Comparison of ENCODE assay signal across 8 mouse cellular contexts in genomic region chr11:97804841-97805661, GRCm38 (mm10). TPM values are rescaled to one million over a fixed set of nuclear protein-coding genes. Genes with fewer than 3 reads are reported as not detected.
DNase-seq lines count a peak whose midpoint lies in the region; ATAC-seq lines count a peak whose summit lies in the region.

No protein-coding gene starts in this region.

- H3K4me1 ChIP-seq in lung, embryonic 15.5 days, result peaks cover 89% of the 10 kb centered on the region
- peaks cover 74% of the 10 kb centered on the region for H3K4me1 ChIP-seq in embryonic facial prominence, embryonic 14.5 days (ENCODE audit: control insufficient read depth, insufficient read depth, low read length)
- peaks cover 87% of the 10 kb centered on the region for H3K4me1 ChIP-seq in intestine, embryonic 14.5 days (replicated peaks; ENCODE audit: control insufficient read depth, insufficient read depth, low read length)
- H3K4me1 ChIP-seq in midbrain, embryonic 12.5 days, result peaks cover 76% of the 10 kb centered on the region

- no peak overlapping the region; the same call in 1 of the 2 replicates for H3K9ac ChIP-seq in lung, embryonic 15.5 days
- peak overlapping the region; percentile 45 for H3K9ac ChIP-seq in embryonic facial prominence, embryonic 14.5 days (ENCODE audit: low read depth, low read length)
- 0 out of 2 replicates have a peak overlapping the region, but pooled peaks have one; percentile 6 for H3K9ac ChIP-seq in intestine, embryonic 14.5 days (ENCODE audit: low read length)
- peak overlapping the region; percentile 7; the same call in 1 of the 2 replicates for H3K9ac ChIP-seq in midbrain, embryonic 12.5 days (replicated peaks)

- 9% methylated on average over 9 of the region's 9 CpGs for whole genome bisulfite sequencing in lung, embryonic 15.5 days
- WGBS in embryonic facial prominence, embryonic 14.5 days, result 9% methylated on average over 9 of the region's 9 CpGs
- 9% methylated on average over 9 of the region's 9 CpGs for WGBS in intestine, embryonic 14.5 days
- 42% methylated on average over 9 of the region's 9 CpGs for WGBS in midbrain, embryonic 12.5 days

- peak; percentile 37; the same call in 1 of the 2 replicates for ATAC-seq in lung, embryonic 15.5 days (ENCODE audit: borderline replicate concordance, extremely low read depth, low FRiP score, low TSS enrichment)
- peak; percentile 42; the same call in 1 of the 2 replicates for ATAC-seq in embryonic facial prominence, embryonic 14.5 days (ENCODE audit: low read depth)
- 0 out of 2 replicates have a peak, but pooled peaks have one; percentile 14 for ATAC-seq in intestine, embryonic 14.5 days (replicated peaks; ENCODE audit: low FRiP score, low TSS enrichment, low read depth)
- no peak for ATAC-seq in midbrain, embryonic 12.5 days (ENCODE audit: low FRiP score, low read depth)
- no peak for ATAC-seq in megakaryocyte progenitor cell, adult 5-6 weeks (replicated peaks; ENCODE audit: poor library complexity)

- peak overlapping the region; percentile 20 for H3K4me3 ChIP-seq in lung, embryonic 15.5 days
- H3K4me3 ChIP-seq in embryonic facial prominence, embryonic 14.5 days (ENCODE audit: low read depth, low read length), result peak overlapping the region; percentile 14
- H3K4me3 ChIP-seq in intestine, embryonic 14.5 days (ENCODE audit: low read depth, low read length), result peak overlapping the region; percentile 21
- no peak overlapping the region for H3K4me3 ChIP-seq in midbrain, embryonic 12.5 days

- H3K36me3 ChIP-seq in lung, embryonic 15.5 days, result peaks cover 11% of the 10 kb centered on the region; the same call in 1 of the 2 replicates
- peaks cover 30% of the 10 kb centered on the region for H3K36me3 ChIP-seq in embryonic facial prominence, embryonic 14.5 days (ENCODE audit: control insufficient read depth, insufficient read depth, low read length)
- H3K36me3 ChIP-seq in intestine, embryonic 14.5 days (ENCODE audit: control insufficient read depth, insufficient read depth, low read length), result peaks cover 28% of the 10 kb centered on the region
- H3K36me3 ChIP-seq in midbrain, embryonic 12.5 days, result peaks cover 23% of the 10 kb centered on the region

- peak overlapping the region; percentile 89 for H3K27ac ChIP-seq in lung, embryonic 15.5 days
- H3K27ac ChIP-seq in embryonic facial prominence, embryonic 14.5 days (replicated peaks; ENCODE audit: low read depth, low read length), result peak overlapping the region; percentile 83
- peak overlapping the region; percentile 80 for H3K27ac ChIP-seq in intestine, embryonic 14.5 days (ENCODE audit: low read depth)
- H3K27ac ChIP-seq in midbrain, embryonic 12.5 days (replicated peaks), result peak overlapping the region; percentile 74

- H3K4me2 ChIP-seq in lung, embryonic 15.5 days, result peak overlapping the region; percentile 52
- peak overlapping the region; percentile 51 for H3K4me2 ChIP-seq in embryonic facial prominence, embryonic 14.5 days (ENCODE audit: low read depth, low read length)
- H3K4me2 ChIP-seq in intestine, embryonic 14.5 days (ENCODE audit: low read length), result peak overlapping the region; percentile 55
- H3K4me2 ChIP-seq in midbrain, embryonic 12.5 days (replicated peaks), result peak overlapping the region; percentile 36; the same call in 1 of the 2 replicates

- H3K9me3 ChIP-seq in lung, embryonic 15.5 days, result no peaks in the 10 kb centered on the region
- no peaks in the 10 kb centered on the region for H3K9me3 ChIP-seq in embryonic facial prominence, embryonic 14.5 days (ENCODE audit: control insufficient read depth, low read length)
- H3K9me3 ChIP-seq in intestine, embryonic 14.5 days (ENCODE audit: control insufficient read depth, low read length), result no peaks in the 10 kb centered on the region
- H3K9me3 ChIP-seq in midbrain, embryonic 12.5 days, result no peaks in the 10 kb centered on the region

- no peak for DNase-seq in lung, postnatal 36 days
- DNase-seq in embryonic facial prominence, embryonic 14.5 days (ENCODE audit: low spot score), result peak; percentile 90
- peak; percentile 74 for DNase-seq in intestine, embryonic 14.5 days (ENCODE audit: low spot score)
- no peak for DNase-seq in thymus, postnatal 36 days
- no peak for DNase-seq in embryo, embryonic 9.5 days (ENCODE audit: extremely low spot score)

- H3K27me3 ChIP-seq in lung, embryonic 15.5 days, result no peaks in the 10 kb centered on the region
- H3K27me3 ChIP-seq in embryonic facial prominence, embryonic 14.5 days (replicated peaks; ENCODE audit: control insufficient read depth, insufficient read depth, low read length), result no peaks in the 10 kb centered on the region
- H3K27me3 ChIP-seq in intestine, embryonic 14.5 days (replicated peaks; ENCODE audit: control insufficient read depth, insufficient read depth, low read length), result no peaks in the 10 kb centered on the region
- no peaks in the 10 kb centered on the region for H3K27me3 ChIP-seq in midbrain, embryonic 12.5 days

RNA-seq across cellular contexts. Expression of gene Lasp1, which starts 6.3 kb away (rescaled TPM):
- polyA plus RNA-seq in lung, embryonic 15.5 days (2015; fragmentation: Nextera tagmentation; extraction: Ambion mirVana), result 153 and 160 TPM in 2 replicates
- polyA plus RNA-seq in embryonic facial prominence, embryonic 14.5 days (2014; fragmentation: Nextera tagmentation; extraction: Ambion mirVana), result 88.6 and 96.3 TPM in 2 replicates
- 85.1 and 88.6 TPM in 2 replicates for polyA plus RNA-seq in intestine, embryonic 14.5 days (2014; fragmentation: Nextera tagmentation; extraction: Ambion mirVana)
- 102 and 106 TPM in 2 replicates for polyA plus RNA-seq in midbrain, embryonic 12.5 days (2016; fragmentation: Nextera tagmentation; extraction: Ambion mirVana)
- 40.1 and 47.2 TPM in 2 replicates for total RNA-seq in megakaryocyte progenitor cell, adult 5-6 weeks (2015)
- total RNA-seq in megakaryocyte progenitor cell, adult 5-6 weeks (2017), result 139 and 201 TPM in 2 replicates

RNA-seq across cellular contexts. Expression of gene Rpl23, which starts 22.8 kb away (rescaled TPM):
- polyA plus RNA-seq in lung, embryonic 15.5 days (2015; fragmentation: Nextera tagmentation; extraction: Ambion mirVana), result 457 and 490 TPM in 2 replicates
- 712 and 810 TPM in 2 replicates for polyA plus RNA-seq in embryonic facial prominence, embryonic 14.5 days (2014; fragmentation: Nextera tagmentation; extraction: Ambion mirVana)
- polyA plus RNA-seq in intestine, embryonic 14.5 days (2014; fragmentation: Nextera tagmentation; extraction: Ambion mirVana), result 752 and 786 TPM in 2 replicates
- 370 and 378 TPM in 2 replicates for polyA plus RNA-seq in midbrain, embryonic 12.5 days (2016; fragmentation: Nextera tagmentation; extraction: Ambion mirVana)
- total RNA-seq in megakaryocyte progenitor cell, adult 5-6 weeks (2015), result 1,765 and 1,897 TPM in 2 replicates
- 1,416 and 1,747 TPM in 2 replicates for total RNA-seq in megakaryocyte progenitor cell, adult 5-6 weeks (2017)

RNA-seq across cellular contexts. Expression of gene 1700001P01Rik, which starts 29.3 kb away (rescaled TPM):
- 0.85 TPM in 1 of 2 replicates, not detected in the other for polyA plus RNA-seq in lung, embryonic 15.5 days (2015; fragmentation: Nextera tagmentation; extraction: Ambion mirVana)
- not detected in 2 replicates for polyA plus RNA-seq in embryonic facial prominence, embryonic 14.5 days (2014; fragmentation: Nextera tagmentation; extraction: Ambion mirVana)
- 0.31 TPM in 2 replicates for polyA plus RNA-seq in intestine, embryonic 14.5 days (2014; fragmentation: Nextera tagmentation; extraction: Ambion mirVana)
- polyA plus RNA-seq in midbrain, embryonic 12.5 days (2016; fragmentation: Nextera tagmentation; extraction: Ambion mirVana), result 0.31 and 1.3 TPM in 2 replicates
- 0.64 TPM in 1 of 2 replicates, not detected in the other for total RNA-seq in megakaryocyte progenitor cell, adult 5-6 weeks (2015)
- total RNA-seq in megakaryocyte progenitor cell, adult 5-6 weeks (2017), result 0.30 TPM in 1 of 2 replicates, not detected in the other

RNA-seq across cellular contexts. Expression of gene B230217C12Rik, which starts 35.5 kb away (rescaled TPM):
- polyA plus RNA-seq in lung, embryonic 15.5 days (2015; fragmentation: Nextera tagmentation; extraction: Ambion mirVana), result 4.2 and 4.4 TPM in 2 replicates
- polyA plus RNA-seq in embryonic facial prominence, embryonic 14.5 days (2014; fragmentation: Nextera tagmentation; extraction: Ambion mirVana), result 7.0 and 7.5 TPM in 2 replicates
- 8.1 and 9.5 TPM in 2 replicates for polyA plus RNA-seq in intestine, embryonic 14.5 days (2014; fragmentation: Nextera tagmentation; extraction: Ambion mirVana)
- polyA plus RNA-seq in midbrain, embryonic 12.5 days (2016; fragmentation: Nextera tagmentation; extraction: Ambion mirVana), result 14.2 and 15.8 TPM in 2 replicates
- 2.1 and 3.8 TPM in 2 replicates for total RNA-seq in megakaryocyte progenitor cell, adult 5-6 weeks (2015)
- 0.17 TPM in 2 replicates for total RNA-seq in megakaryocyte progenitor cell, adult 5-6 weeks (2017)

RNA-seq across cellular contexts. Expression of gene Cwc25, which starts 38.7 kb away (rescaled TPM):
- polyA plus RNA-seq in lung, embryonic 15.5 days (2015; fragmentation: Nextera tagmentation; extraction: Ambion mirVana), result 15.6 and 18.5 TPM in 2 replicates
- 10.3 and 11.8 TPM in 2 replicates for polyA plus RNA-seq in embryonic facial prominence, embryonic 14.5 days (2014; fragmentation: Nextera tagmentation; extraction: Ambion mirVana)
- 10.5 and 11.8 TPM in 2 replicates for polyA plus RNA-seq in intestine, embryonic 14.5 days (2014; fragmentation: Nextera tagmentation; extraction: Ambion mirVana)
- polyA plus RNA-seq in midbrain, embryonic 12.5 days (2016; fragmentation: Nextera tagmentation; extraction: Ambion mirVana), result 22.3 and 24.4 TPM in 2 replicates
- 8.8 and 9.3 TPM in 2 replicates for total RNA-seq in megakaryocyte progenitor cell, adult 5-6 weeks (2015)
- 16.7 and 19.2 TPM in 2 replicates for total RNA-seq in megakaryocyte progenitor cell, adult 5-6 weeks (2017)

Comparison
In these comparisons a context has a peak if more than half of its experiments do, and no peak if none do; other contexts are left out.
1. ATAC-seq: peak in lung, embryonic 15.5 days (single experiment), embryonic facial prominence, embryonic 14.5 days (single experiment) and intestine, embryonic 14.5 days (single experiment); none in midbrain, embryonic 12.5 days (single experiment) and megakaryocyte progenitor cell, adult 5-6 weeks (single experiment).
2. DNase-seq: peak in embryonic facial prominence, embryonic 14.5 days (single experiment) and intestine, embryonic 14.5 days (single experiment); none in lung, postnatal 36 days (single experiment), thymus, postnatal 36 days (0 of 2) and embryo, embryonic 9.5 days (single experiment).
3. Peak in every context shown above with its lines, with median percentiles within 50 percentile points of each other: H3K27ac ChIP-seq and H3K4me2 ChIP-seq.